Mouse (Mus musculus) kidney, adult 2 months (tissue): Measurements from ENCODE around the gene Rbbp6.

Experiments used
- CTCF ChIP-seq: fragments of 200-500 bp; conservative IDR thresholded peaks from 2 replicates; pipeline ENCODE4 v1.5.1; 2011; ENCODE audit warnings: low read depth, mild to moderate bottlenecking, control low read depth, low read length, moderate library complexity, mixed read lengths; ENCODE audit not compliant: insufficient read depth, insufficient read length
- POLR2A ChIP-seq: fragments of 200-500 bp; IDR thresholded peaks from one replicate; pipeline ENCODE4 v1.6.1; 2011; ENCODE audit warnings: low read depth, low read length, control low read depth

- TF ChIP-seq CTCF (no peak), POLR2A (no peak)
These were observed 32.7 kb downstream of the Rbbp6 start for GRCm38 (mm10) chr7:122998189-122998588.
